Mouse (Mus musculus) bone marrow macrophage, adult 2 months (primary cell): ENCODE data around the gene 6030458C11Rik.

Experiments
- CTCF ChIP-seq: IDR thresholded peaks from 2 replicates; pipeline ENCODE4 v1.5.1; 2012; ENCODE audit warnings: low read depth, mild to moderate bottlenecking, low read length, moderate library complexity
- POLR2A ChIP-seq: IDR thresholded peaks from 2 replicates; pipeline ENCODE4 v1.6.1; 2012; ENCODE audit warnings: mild to moderate bottlenecking, low read depth, low read length, borderline replicate concordance

DNA sequence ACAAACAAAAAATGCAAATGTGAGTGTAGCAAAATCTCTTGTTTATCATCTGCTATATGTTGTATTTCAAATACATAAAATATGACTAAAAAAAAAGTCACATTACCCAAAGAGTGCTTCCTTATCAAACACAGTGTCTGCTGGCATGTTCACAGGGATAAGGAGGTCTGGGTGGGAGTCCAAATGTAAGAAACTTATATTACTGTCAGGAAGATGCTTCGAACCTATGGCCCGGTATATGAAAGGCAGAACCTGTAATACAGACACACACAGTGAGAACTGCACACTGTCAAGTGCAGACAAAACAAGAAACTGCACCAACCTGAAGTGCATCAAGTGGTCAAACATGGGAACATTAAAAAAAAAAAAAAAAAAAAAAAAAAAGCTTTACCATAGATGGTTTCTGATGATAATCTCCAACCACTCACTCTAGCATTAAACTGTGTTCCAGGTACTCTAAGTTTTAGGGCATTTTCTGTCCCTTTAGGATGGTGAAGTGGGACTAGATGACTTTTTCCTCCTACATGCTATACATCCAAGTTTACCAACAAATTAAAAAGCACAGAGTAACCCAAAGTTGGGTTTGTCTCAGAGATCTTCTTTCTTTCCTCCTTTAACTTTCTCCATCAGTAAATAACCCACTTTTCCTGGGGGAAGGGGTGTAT lies 862 bp downstream of the 6030458C11Rik start:
- TF ChIP-seq CTCF (no peak), POLR2A (no peak)
